Mouse (Mus musculus) midbrain, embryonic 16.5 days (tissue): Measurements from ENCODE around the gene Tmem52b. TPM values are rescaled to one million over a fixed set of nuclear protein-coding genes. Genes with fewer than 3 reads are reported as not detected.

Experiments used
- ATAC-seq: fragments of 200-750 bp; cut with Nextera tagmentation; 2 replicates; pipeline ENCODE4 v1.8.0; 2017; ENCODE audit warnings: moderate TSS enrichment
- H3K27ac ChIP-seq: fragments of 300-500 bp; sonication (generic); 2 replicates; pipeline ENCODE4 v1.5.1; 2014; ENCODE audit warnings: mild to moderate bottlenecking, low read length, mixed read lengths
- H3K27me3 ChIP-seq: fragments of 300-500 bp; sonication (generic); 2 replicates; pipeline ENCODE4 v1.6.1; 2014; ENCODE audit warnings: low read depth, low read length, mixed read lengths; ENCODE audit not compliant: control insufficient read depth, insufficient read depth
- H3K36me3 ChIP-seq: fragments of 300-500 bp; sonication (generic); 2 replicates; pipeline ENCODE4 v1.6.1; 2014; ENCODE audit warnings: mild to moderate bottlenecking, low read length, moderate library complexity, mixed read lengths; ENCODE audit not compliant: control insufficient read depth, insufficient read depth
- H3K4me1 ChIP-seq: fragments of 300-500 bp; sonication (generic); 2 replicates; pipeline ENCODE4 v1.6.1; 2014; ENCODE audit warnings: mild to moderate bottlenecking, low read length, mixed read lengths; ENCODE audit not compliant: control insufficient read depth, insufficient read depth
- H3K4me2 ChIP-seq: fragments of 300-500 bp; sonication (generic); 2 replicates; pipeline ENCODE4 v1.6.1; 2014; ENCODE audit warnings: mild to moderate bottlenecking, low read length, mixed read lengths
- H3K4me3 ChIP-seq: fragments of 300-500 bp; sonication (generic); 2 replicates; pipeline ENCODE4 v1.5.1; 2014; ENCODE audit warnings: low read depth, mild to moderate bottlenecking, low read length, moderate library complexity, mixed read lengths
- H3K9ac ChIP-seq: fragments of 300-500 bp; sonication (generic); 2 replicates; pipeline ENCODE4 v1.6.1; 2014; ENCODE audit warnings: low read depth, low read length, mixed read lengths
- H3K9me3 ChIP-seq: fragments of 300-500 bp; sonication (generic); replicated peaks from 2 replicates; pipeline ENCODE4 v1.6.1; 2014; ENCODE audit warnings: mild to moderate bottlenecking, low read length, mixed read lengths; ENCODE audit not compliant: control insufficient read depth, poor library complexity, severe bottlenecking
- WGBS: fragments of 180-500 bp; shearing (Covaris S2); extraction: QIAGEN DNeasy Blood & Tissue Kit; methylation state at CpG from one replicate; pipeline ENCODE4 v1.1.7; 2014; 5-methylcytosine and 5-hydroxymethylcytosine counted together
- polyA plus RNA-seq: library from polyadenylated mRNA; unstranded; fragments of >200 nt; fragmentation: Nextera tagmentation; extraction: Ambion mirVana; gene quantifications from 2 replicates; pipeline ENCODE4 v1.2.1, GENCODE M21; 2015

Gene Tmem52b
- polyA plus RNA-seq, 1 experiment from 2014 or later, result not detected

- no peaks in the 10 kb centered on the region for H3K27me3 ChIP-seq
- H3K36me3 ChIP-seq, result peaks cover 28% of the 10 kb centered on the region
- no peak overlapping the region for H3K4me2 ChIP-seq
- no peak for ATAC-seq
- no peak overlapping the region for H3K9ac ChIP-seq
- no peak overlapping the region for H3K27ac ChIP-seq
- H3K4me3 ChIP-seq, result no peak overlapping the region
- WGBS, result 86% methylated on average over 6 of the region's 6 CpGs
- H3K9me3 ChIP-seq, result no peaks in the 10 kb centered on the region
- peaks cover 23% of the 10 kb centered on the region for H3K4me1 ChIP-seq
Observed at GRCm38 (mm10) chr6:129538555-129538954, 26.2 kb downstream of the Tmem52b start.

- Histone ChIP-seq H3K36me3 (peaks cover 28% of the 10 kb centered on the region), H3K27me3 (no peaks in the 10 kb centered on the region), H3K27ac (no peak overlapping the region), H3K4me2 (no peak overlapping the region), H3K9me3 (no peaks in the 10 kb centered on the region), H3K4me1 (peaks cover 2% of the 10 kb centered on the region; the same call in 1 of the 2 replicates), H3K9ac (no peak overlapping the region), H3K4me3 (no peak overlapping the region)
- ATAC-seq, result no peak
- WGBS, result 41% methylated on average over 9 of the region's 9 CpGs
Observed at GRCm38 (mm10) chr6:129541931-129542330, 29.6 kb downstream of the Tmem52b start.

- Histone ChIP-seq H3K27ac (no peak overlapping the region), H3K4me1 (0 out of 2 replicates have a peak, but pooled peaks cover 2% of the 10 kb centered on the region), H3K9ac (no peak overlapping the region), H3K27me3 (no peaks in the 10 kb centered on the region), H3K9me3 (no peaks in the 10 kb centered on the region), H3K36me3 (peaks cover 28% of the 10 kb centered on the region), H3K4me2 (no peak overlapping the region), H3K4me3 (no peak overlapping the region)
- no peak for ATAC-seq
- WGBS, result 89% methylated on average over 3 of the region's 3 CpGs
Observed at GRCm38 (mm10) chr6:129542540-129542939, 30.2 kb downstream of the Tmem52b start.

GRCm38 (mm10) chr6:129543709-129544606 is 31.6 kb downstream of the Tmem52b start:
- Histone ChIP-seq H3K27me3 (no peaks in the 10 kb centered on the region), H3K9me3 (no peaks in the 10 kb centered on the region), H3K4me1 (0 out of 2 replicates have a peak, but pooled peaks cover 2% of the 10 kb centered on the region), H3K27ac (no peak overlapping the region; the same call in 1 of the 2 replicates), H3K4me3 (no peak overlapping the region), H3K9ac (no peak overlapping the region), H3K36me3 (peaks cover 22% of the 10 kb centered on the region), H3K4me2 (no peak overlapping the region)
- ATAC-seq, result peak; percentile 84
- 46% methylated on average over 6 of the region's 6 CpGs for WGBS

DNA sequence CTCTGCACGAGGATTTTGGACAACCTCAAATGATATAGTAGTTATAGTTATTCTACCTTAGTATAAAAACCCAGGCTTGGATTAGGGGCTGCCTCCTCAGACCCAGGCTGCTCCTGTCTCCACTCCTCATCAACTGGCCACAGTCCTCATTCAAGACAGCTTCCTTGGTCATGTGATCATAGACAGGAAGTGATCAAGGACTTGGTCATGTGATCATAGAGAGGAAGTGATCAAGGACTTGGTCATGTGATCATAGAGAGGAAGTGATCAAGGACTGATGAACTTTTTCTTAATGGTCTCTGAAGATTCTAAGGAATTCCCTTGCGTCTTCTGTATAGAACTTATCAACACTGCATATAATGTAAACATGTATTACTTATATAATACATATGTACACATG is 34.9 kb downstream of the Tmem52b start:
- Histone ChIP-seq H3K9me3 (no peaks in the 10 kb centered on the region), H3K4me3 (no peak overlapping the region), H3K4me1 (0 out of 2 replicates have a peak, but pooled peaks cover 2% of the 10 kb centered on the region), H3K4me2 (no peak overlapping the region), H3K9ac (no peak overlapping the region), H3K27ac (no peak overlapping the region), H3K36me3 (no peaks in the 10 kb centered on the region), H3K27me3 (no peaks in the 10 kb centered on the region)
- ATAC-seq, result no peak
- WGBS, result 84% methylated on average over 2 of the region's 2 CpGs

GRCm38 (mm10) chr6:129548009-129548408 is 35.7 kb downstream of the Tmem52b start:
- H3K4me2 ChIP-seq, result no peak overlapping the region
- no peak overlapping the region for H3K9ac ChIP-seq
- no peaks in the 10 kb centered on the region for H3K36me3 ChIP-seq
- no peaks in the 10 kb centered on the region for H3K9me3 ChIP-seq
- H3K4me3 ChIP-seq, result no peak overlapping the region
- WGBS, result 69% methylated on average over 3 of the region's 3 CpGs
- H3K27me3 ChIP-seq, result no peaks in the 10 kb centered on the region
- ATAC-seq, result no peak
- H3K27ac ChIP-seq, result no peak overlapping the region
- H3K4me1 ChIP-seq, result 0 out of 2 replicates have a peak, but pooled peaks cover 2% of the 10 kb centered on the region

GRCm38 (mm10) chr6:129557298-129558023 is 45.1 kb downstream of the Tmem52b start:
- Histone ChIP-seq H3K4me2 (no peak overlapping the region), H3K27me3 (no peaks in the 10 kb centered on the region), H3K9ac (0 out of 2 replicates have a peak overlapping the region, but pooled peaks have one; percentile 7), H3K27ac (no peak overlapping the region), H3K9me3 (no peaks in the 10 kb centered on the region), H3K4me1 (peaks cover 6% of the 10 kb centered on the region; the same call in 1 of the 2 replicates), H3K4me3 (no peak overlapping the region), H3K36me3 (no peaks in the 10 kb centered on the region)
- ATAC-seq, result peak; percentile 60

- no peak overlapping the region for H3K4me3 ChIP-seq
- H3K9ac ChIP-seq, result no peak overlapping the region
- no peaks in the 10 kb centered on the region for H3K27me3 ChIP-seq
- WGBS, result 16% methylated on average over 12 of the region's 12 CpGs
- H3K4me2 ChIP-seq, result 0 out of 2 replicates have a peak overlapping the region, but pooled peaks have one; percentile 20
- H3K9me3 ChIP-seq, result no peaks in the 10 kb centered on the region
- H3K4me1 ChIP-seq, result peaks cover 6% of the 10 kb centered on the region; the same call in 1 of the 2 replicates
- peak; percentile 89 for ATAC-seq
- no peaks in the 10 kb centered on the region for H3K36me3 ChIP-seq
- H3K27ac ChIP-seq, result no peak overlapping the region
Observed at GRCm38 (mm10) chr6:129558946-129559640, 46.7 kb downstream of the Tmem52b start.
